Mouse (Mus musculus) heart, embryonic 13.5 days (tissue): ENCODE measurements around the gene Tmem200a. TPM values are rescaled to one million over a fixed set of nuclear protein-coding genes. Genes with fewer than 3 reads are reported as not detected.

Experiments
- ATAC-seq: fragments of 200-750 bp; cut with Nextera tagmentation; 2 replicates; pipeline ENCODE4 v1.8.0; 2017; ENCODE audit warnings: moderate TSS enrichment; ENCODE audit not compliant: insufficient number of reproducible peaks, low FRiP score, low TSS enrichment; ENCODE audit errors: extremely low read depth
- H3K27ac ChIP-seq: fragments of 300-500 bp; sonication (generic); replicated peaks from 2 replicates; pipeline ENCODE4 v1.5.1; 2015; ENCODE audit warnings: moderate library complexity, mild to moderate bottlenecking, inconsistent platforms
- H3K27me3 ChIP-seq: fragments of 300-500 bp; sonication (generic); replicated peaks from 2 replicates; pipeline ENCODE4 v1.6.1; 2015; ENCODE audit warnings: mild to moderate bottlenecking, inconsistent platforms
- H3K36me3 ChIP-seq: fragments of 300-500 bp; sonication (generic); 2 replicates; pipeline ENCODE4 v1.6.1; 2015; ENCODE audit warnings: mild to moderate bottlenecking, inconsistent platforms
- H3K4me1 ChIP-seq: fragments of 300-500 bp; sonication (generic); 2 replicates; pipeline ENCODE4 v1.6.1; 2015; ENCODE audit warnings: inconsistent platforms
- H3K4me2 ChIP-seq: fragments of 300-500 bp; sonication (generic); 2 replicates; pipeline ENCODE4 v1.6.1; 2015; ENCODE audit warnings: inconsistent platforms, mild to moderate bottlenecking, moderate library complexity
- H3K4me3 ChIP-seq: fragments of 300-500 bp; sonication (generic); 2 replicates; pipeline ENCODE4 v1.5.1; 2015; ENCODE audit warnings: moderate library complexity, mild to moderate bottlenecking, inconsistent platforms
- H3K9ac ChIP-seq: fragments of 300-500 bp; sonication (generic); 2 replicates; pipeline ENCODE4 v1.6.1; 2015; ENCODE audit warnings: inconsistent platforms, mild to moderate bottlenecking, moderate library complexity
- H3K9me3 ChIP-seq: fragments of 300-500 bp; sonication (generic); 2 replicates; pipeline ENCODE4 v1.6.1; 2016; ENCODE audit warnings: inconsistent platforms
- WGBS: fragments of 180-500 bp; shearing (Covaris S2); methylation state at CpG from one replicate; pipeline ENCODE4 v1.1.7; 2015; ENCODE audit warnings: mixed read lengths; 5-methylcytosine and 5-hydroxymethylcytosine counted together
- polyA plus RNA-seq: library from polyadenylated mRNA; unstranded; fragments of >200 nt; fragmentation: Nextera tagmentation; extraction: Ambion mirVana; gene quantifications from 2 replicates; pipeline ENCODE4 v1.2.1, GENCODE M21; 2015

Gene Tmem200a
- polyA plus RNA-seq, 1 experiment from 2014 or later = 1.7 TPM

- Histone ChIP-seq H3K36me3 (no peaks in the 10 kb centered on the region), H3K27me3 (no peaks in the 10 kb centered on the region), H3K4me2 (no peak overlapping the region), H3K9me3 (no peaks in the 10 kb centered on the region), H3K4me3 (no peak overlapping the region), H3K4me1 (no peaks in the 10 kb centered on the region), H3K27ac (no peak overlapping the region), H3K9ac (no peak overlapping the region)
- no peak for ATAC-seq
- WGBS = 68% methylated on average over 2 of the region's 2 CpGs
These were observed 117.8 kb downstream of the Tmem200a start for GRCm38 (mm10) chr10:25961066-25961465.

DNA sequence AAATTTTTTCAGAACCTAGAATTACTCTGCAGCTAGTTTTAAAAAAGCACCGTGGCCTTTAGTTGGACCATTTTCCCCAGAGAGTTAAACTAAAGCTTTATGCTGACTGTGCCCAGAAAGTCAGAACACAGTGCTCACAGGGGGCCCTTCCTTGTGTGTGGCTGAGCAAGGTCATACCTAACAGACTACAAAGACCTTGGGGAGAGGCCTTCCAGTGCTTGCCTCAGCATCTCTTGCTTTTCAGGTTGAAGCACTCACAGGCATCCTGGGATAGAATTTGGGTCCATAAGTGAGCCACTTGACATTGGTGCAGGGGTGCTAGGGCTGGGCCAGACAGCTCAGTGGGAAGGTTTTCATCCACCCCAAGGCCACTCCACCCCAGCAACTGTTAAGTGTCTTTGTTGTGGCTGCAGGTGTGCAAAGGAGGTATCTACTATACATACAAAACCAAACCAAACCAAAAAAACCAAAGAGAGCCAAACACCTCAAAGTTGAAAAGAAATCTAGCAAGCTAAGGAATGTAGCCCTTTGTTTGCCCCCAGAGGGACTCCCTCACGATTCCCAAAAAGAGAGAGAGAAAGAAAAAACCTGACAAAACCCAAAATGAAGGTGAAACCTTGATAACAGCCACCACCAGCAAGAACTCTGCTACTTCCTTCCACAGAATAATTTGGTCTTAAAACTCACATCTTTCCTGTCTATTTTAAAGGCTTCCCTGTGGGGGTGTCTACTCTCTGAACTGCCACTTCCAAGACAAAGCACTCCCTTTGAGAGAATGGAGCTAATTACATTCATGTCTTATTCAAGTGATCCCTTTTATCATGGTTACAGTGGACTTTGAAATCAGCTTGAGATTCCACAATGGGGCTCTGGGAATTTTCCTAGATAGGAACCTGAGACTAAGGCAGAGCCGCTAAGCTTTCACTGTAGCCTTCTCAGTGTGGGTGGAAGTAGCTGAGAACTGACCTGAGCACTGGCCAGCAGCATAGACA is 119.8 kb downstream of the Tmem200a start:
- no peaks in the 10 kb centered on the region for H3K27me3 ChIP-seq
- no peak overlapping the region for H3K9ac ChIP-seq
- 42% methylated on average over 3 of the region's 3 CpGs for WGBS
- no peaks in the 10 kb centered on the region for H3K36me3 ChIP-seq
- no peaks in the 10 kb centered on the region for H3K4me1 ChIP-seq
- no peak overlapping the region for H3K27ac ChIP-seq
- H3K4me3 ChIP-seq = no peak overlapping the region
- H3K4me2 ChIP-seq = no peak overlapping the region
- no peaks in the 10 kb centered on the region for H3K9me3 ChIP-seq
- ATAC-seq = no peak

GRCm38 (mm10) chr10:25954641-25955228 is 124.1 kb downstream of the Tmem200a start:
- peaks cover 5% of the 10 kb centered on the region; the same call in 1 of the 2 replicates for H3K27me3 ChIP-seq
- no peak overlapping the region for H3K9ac ChIP-seq
- H3K36me3 ChIP-seq = no peaks in the 10 kb centered on the region
- WGBS = 58% methylated on average over 3 of the region's 3 CpGs
- H3K4me2 ChIP-seq = no peak overlapping the region
- H3K27ac ChIP-seq = no peak overlapping the region
- no peaks in the 10 kb centered on the region for H3K4me1 ChIP-seq
- no peak for ATAC-seq
- H3K4me3 ChIP-seq = no peak overlapping the region
- H3K9me3 ChIP-seq = no peaks in the 10 kb centered on the region

GRCm38 (mm10) chr10:25952838-25953237 is 126.0 kb downstream of the Tmem200a start:
- Histone ChIP-seq H3K4me1 (no peaks in the 10 kb centered on the region), H3K4me3 (no peak overlapping the region), H3K36me3 (no peaks in the 10 kb centered on the region), H3K9me3 (no peaks in the 10 kb centered on the region), H3K9ac (no peak overlapping the region), H3K27me3 (peaks cover 5% of the 10 kb centered on the region; the same call in 1 of the 2 replicates), H3K27ac (no peak overlapping the region), H3K4me2 (no peak overlapping the region)
- 72% methylated on average over 7 of the region's 7 CpGs for WGBS
- no peak for ATAC-seq

DNA sequence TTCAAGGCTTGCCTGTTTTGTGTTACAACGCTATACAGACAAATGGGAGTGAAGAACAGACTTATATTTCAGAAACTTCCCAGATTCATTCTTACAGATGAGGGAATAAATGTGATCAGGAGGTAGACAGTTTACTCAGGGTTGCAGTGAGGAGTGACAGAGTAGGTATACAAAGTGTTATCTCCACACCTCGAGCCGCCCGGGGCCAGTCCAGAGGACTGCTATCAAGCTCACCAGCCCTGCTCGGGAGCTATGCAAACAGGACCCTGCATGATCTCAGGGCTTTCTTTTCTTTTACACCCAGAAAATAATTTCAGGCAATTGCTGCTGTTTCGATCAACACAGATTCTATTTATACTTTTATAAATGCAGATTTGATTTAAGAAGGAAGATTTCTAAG is 126.7 kb downstream of the Tmem200a start:
- no peak for ATAC-seq
- H3K36me3 ChIP-seq = no peaks in the 10 kb centered on the region
- no peaks in the 10 kb centered on the region for H3K9me3 ChIP-seq
- no peak overlapping the region for H3K9ac ChIP-seq
- H3K27me3 ChIP-seq = peaks cover 5% of the 10 kb centered on the region; the same call in 1 of the 2 replicates
- no peak overlapping the region for H3K4me2 ChIP-seq
- H3K4me1 ChIP-seq = no peaks in the 10 kb centered on the region
- no peak overlapping the region for H3K4me3 ChIP-seq
- 38% methylated on average over 6 of the region's 6 CpGs for WGBS
- no peak overlapping the region for H3K27ac ChIP-seq

- WGBS = 57% methylated on average over 2 of the region's 2 CpGs
- Histone ChIP-seq H3K9me3 (no peaks in the 10 kb centered on the region), H3K4me2 (no peak overlapping the region), H3K36me3 (no peaks in the 10 kb centered on the region), H3K4me3 (no peak overlapping the region), H3K27ac (no peak overlapping the region), H3K4me1 (no peaks in the 10 kb centered on the region), H3K27me3 (peaks cover 5% of the 10 kb centered on the region; the same call in 1 of the 2 replicates), H3K9ac (no peak overlapping the region)
- no peak for ATAC-seq
These were observed 133.0 kb downstream of the Tmem200a start for GRCm38 (mm10) chr10:25945866-25946265.

GRCm38 (mm10) chr10:25944641-25945040 is 134.2 kb downstream of the Tmem200a start:
- H3K9me3 ChIP-seq = no peaks in the 10 kb centered on the region
- no peaks in the 10 kb centered on the region for H3K36me3 ChIP-seq
- 77% methylated on average over 2 of the region's 2 CpGs for WGBS
- no peak overlapping the region for H3K4me2 ChIP-seq
- H3K4me3 ChIP-seq = no peak overlapping the region
- no peak overlapping the region for H3K27ac ChIP-seq
- H3K27me3 ChIP-seq = no peaks in the 10 kb centered on the region
- ATAC-seq = no peak
- H3K9ac ChIP-seq = no peak overlapping the region
- no peaks in the 10 kb centered on the region for H3K4me1 ChIP-seq

DNA sequence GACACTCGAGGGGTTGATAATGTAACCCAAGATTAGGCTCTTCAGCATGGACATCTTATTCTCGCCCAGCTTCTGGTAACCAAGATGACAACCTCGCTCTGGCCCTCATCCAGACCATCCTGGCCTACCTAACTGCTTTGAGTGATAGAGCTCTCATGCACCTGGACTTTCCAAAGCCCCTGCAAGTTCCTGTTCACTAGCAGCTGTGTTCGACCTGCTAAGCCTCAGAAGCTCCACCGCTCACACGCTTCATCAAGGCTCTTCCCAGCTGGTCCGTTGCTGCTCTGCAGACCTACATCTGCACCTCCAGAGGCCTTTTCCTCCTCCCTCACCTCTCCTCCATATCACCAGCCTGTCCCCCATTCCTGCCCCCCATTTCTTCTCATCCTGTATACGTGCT is 147.1 kb downstream of the Tmem200a start:
- no peak overlapping the region for H3K27ac ChIP-seq
- H3K4me3 ChIP-seq = no peak overlapping the region
- WGBS = 70% methylated on average over 8 of the region's 8 CpGs
- ATAC-seq = no peak
- no peaks in the 10 kb centered on the region for H3K27me3 ChIP-seq
- no peak overlapping the region for H3K4me2 ChIP-seq
- no peaks in the 10 kb centered on the region for H3K36me3 ChIP-seq
- peaks cover 4% of the 10 kb centered on the region; the same call in 1 of the 2 replicates for H3K9me3 ChIP-seq
- no peak overlapping the region for H3K9ac ChIP-seq
- peaks cover 38% of the 10 kb centered on the region for H3K4me1 ChIP-seq

- 0 out of 2 replicates have a peak overlapping the region, but pooled peaks have one; percentile 3 for H3K9ac ChIP-seq
- ATAC-seq = peak; percentile 42; the same call in 1 of the 2 replicates
These were observed 149.3 kb downstream of the Tmem200a start for GRCm38 (mm10) chr10:25929401-25930150.

DNA sequence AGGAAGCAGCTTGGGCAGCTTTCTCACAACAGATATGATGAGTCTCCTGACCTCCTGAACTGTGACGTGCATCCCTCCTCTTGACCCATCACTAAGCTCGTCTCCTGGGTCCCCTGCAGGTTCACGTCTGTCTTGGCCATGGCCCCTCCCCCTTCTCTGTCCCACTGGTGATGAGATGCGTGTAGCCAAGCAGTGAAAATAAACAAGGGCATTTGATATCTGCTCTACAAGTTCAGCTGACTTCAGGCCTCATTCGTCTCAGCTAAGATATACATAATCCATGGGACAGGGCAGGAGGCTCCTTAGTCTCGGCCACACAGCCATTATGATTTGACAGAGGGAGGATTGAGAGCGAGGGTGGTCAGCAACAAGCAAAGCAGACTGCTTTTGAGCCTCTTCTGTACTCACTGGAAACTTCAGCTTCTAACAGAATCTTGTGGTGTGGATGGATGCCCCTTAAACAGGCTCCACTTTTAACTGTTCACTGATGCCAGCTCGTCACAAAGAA is 149.9 kb downstream of the Tmem200a start:
- H3K9me3 ChIP-seq = no peaks in the 10 kb centered on the region
- H3K4me1 ChIP-seq = peaks cover 38% of the 10 kb centered on the region
- peak overlapping the region; percentile 82 for H3K27ac ChIP-seq
- no peak for ATAC-seq
- no peaks in the 10 kb centered on the region for H3K36me3 ChIP-seq
- 25% methylated on average over 8 of the region's 8 CpGs for WGBS
- peak overlapping the region; percentile 57; the same call in 1 of the 2 replicates for H3K4me2 ChIP-seq
- H3K27me3 ChIP-seq = no peaks in the 10 kb centered on the region
- H3K4me3 ChIP-seq = no peak overlapping the region
- no peak overlapping the region for H3K9ac ChIP-seq

More at GRCm38 (mm10) chr10:25929401-25930150, 149.3 kb downstream of the Tmem200a start:
- Histone ChIP-seq H3K4me2 (peak overlapping the region; percentile 57), H3K36me3 (no peaks in the 10 kb centered on the region), H3K4me3 (0 out of 2 replicates have a peak overlapping the region, but pooled peaks have one; percentile 3), H3K4me1 (peaks cover 38% of the 10 kb centered on the region), H3K27ac (peak overlapping the region; percentile 82), H3K9me3 (no peaks in the 10 kb centered on the region), H3K27me3 (no peaks in the 10 kb centered on the region)
- 11% methylated on average over 12 of the region's 12 CpGs for WGBS

DNA sequence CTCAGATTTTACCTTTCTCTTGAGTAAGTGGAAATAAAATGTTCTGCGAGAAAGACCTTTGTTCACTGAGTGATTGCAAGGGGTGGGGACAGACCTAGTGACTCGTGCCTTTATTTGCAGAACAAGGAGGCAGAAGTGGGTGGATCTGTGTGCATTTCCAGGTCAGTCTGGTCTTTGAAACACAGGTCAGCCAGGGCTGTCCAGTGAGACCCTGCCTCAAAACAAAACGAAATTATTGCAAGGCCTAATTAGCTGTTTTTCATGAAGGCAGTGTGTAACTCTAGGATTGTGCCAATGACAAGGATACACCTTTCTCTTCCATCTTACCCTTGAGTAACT is 150.4 kb downstream of the Tmem200a start:
- Histone ChIP-seq H3K4me3 (no peak overlapping the region), H3K36me3 (no peaks in the 10 kb centered on the region), H3K4me1 (peaks cover 38% of the 10 kb centered on the region), H3K4me2 (no peak overlapping the region), H3K9me3 (no peaks in the 10 kb centered on the region), H3K27me3 (no peaks in the 10 kb centered on the region), H3K9ac (no peak overlapping the region), H3K27ac (peak overlapping the region; percentile 82)
- WGBS = 61% methylated on average over 3 of the region's 3 CpGs
- no peak for ATAC-seq
